ENCODE assay signal across 29 mouse cellular contexts in genomic region chr13:3925632-3926031, GRCm38 (mm10). TPM values are rescaled to one million over a fixed set of nuclear protein-coding genes. Genes with fewer than 3 reads are reported as not detected.
"Had no signal": no experiment of that assay in that cellular context is flagged by ENCODE, and none has a peak within 500 bp of the region (broad histone marks: within the 10 kb centered on the region; RNA-seq: fewer than 3 reads in every experiment).

No protein-coding gene starts in this region.

- H3K27me3 ChIP-seq: heart, embryonic 12.5 days; hindbrain, embryonic 12.5 days; hindbrain, embryonic 15.5 days; kidney, embryonic 15.5 days; limb, embryonic 13.5 days; limb, embryonic 15.5 days; liver, embryonic 12.5 days had no signal

- DNase-seq: gastrocnemius, postnatal 10 days; gastrocnemius, postnatal 25 days; heart, adult 18-20 months; heart, postnatal 10 days; heart, postnatal 4 days; kidney, adult 11 months; kidney, adult 2 months; kidney, adult 9 months; kidney, postnatal 14 days; kidney, postnatal 36 days; layer of hippocampus, adult 9-11 months; layer of hippocampus, postnatal 36 days; left cerebral cortex, postnatal 4 days had no signal

- H3K4me3 ChIP-seq: heart, embryonic 10.5 days; heart, embryonic 12.5 days; hindbrain, embryonic 10.5 days; hindbrain, embryonic 12.5 days; hindbrain, embryonic 15.5 days; kidney, embryonic 15.5 days; limb, embryonic 13.5 days; limb, embryonic 15.5 days; liver, embryonic 12.5 days had no signal

- H3K4me2 ChIP-seq: heart, embryonic 12.5 days; hindbrain, embryonic 12.5 days; hindbrain, embryonic 15.5 days; kidney, embryonic 15.5 days; limb, embryonic 13.5 days; limb, embryonic 15.5 days; liver, embryonic 12.5 days had no signal

- H3K9me3 ChIP-seq: heart, embryonic 10.5 days; heart, embryonic 12.5 days; hindbrain, embryonic 10.5 days; hindbrain, embryonic 12.5 days; hindbrain, embryonic 15.5 days; kidney, embryonic 15.5 days; limb, embryonic 13.5 days; limb, embryonic 15.5 days; liver, embryonic 12.5 days had no signal

- ATAC-seq: hindbrain, postnatal 0 days had no signal

- H3K4me1 ChIP-seq: heart, embryonic 10.5 days; heart, embryonic 12.5 days; hindbrain, embryonic 10.5 days; hindbrain, embryonic 12.5 days; hindbrain, embryonic 15.5 days; kidney, embryonic 15.5 days; limb, embryonic 13.5 days; limb, embryonic 15.5 days; liver, embryonic 12.5 days had no signal

- H3K27ac ChIP-seq: heart, embryonic 10.5 days; hindbrain, embryonic 10.5 days; hindbrain, embryonic 12.5 days; hindbrain, embryonic 15.5 days; hindbrain, postnatal 0 days; kidney, embryonic 15.5 days; kidney, postnatal 0 days; limb, embryonic 13.5 days; limb, embryonic 15.5 days; liver, embryonic 12.5 days; liver, embryonic 14.5 days had no signal

- H3K9ac ChIP-seq: heart, embryonic 12.5 days; hindbrain, embryonic 12.5 days; hindbrain, embryonic 15.5 days; kidney, embryonic 15.5 days; limb, embryonic 13.5 days; limb, embryonic 15.5 days; liver, embryonic 12.5 days; liver, embryonic 14.5 days had no signal

- H3K36me3 ChIP-seq: heart, embryonic 10.5 days; heart, embryonic 12.5 days; hindbrain, embryonic 10.5 days; hindbrain, embryonic 12.5 days; hindbrain, embryonic 15.5 days; kidney, embryonic 15.5 days; limb, embryonic 13.5 days; limb, embryonic 15.5 days; liver, embryonic 12.5 days had no signal

RNA-seq across cellular contexts. Expression of gene Tubal3, which starts 7.6 kb away (rescaled TPM):
- polyA plus RNA-seq: heart, embryonic 10.5 days; heart, embryonic 12.5 days; heart, embryonic 14.5 days; hindbrain, embryonic 12.5 days; hindbrain, postnatal 0 days; kidney, adult 2 months; kidney, embryonic 15.5 days; kidney, postnatal 0 days; limb, embryonic 11.5 days; limb, embryonic 13.5 days; limb, embryonic 15.5 days; liver, adult 2 months; liver, embryonic 12.5 days; liver, embryonic 14.5 days had no signal

RNA-seq across cellular contexts. Expression of gene Ucn3, which starts 19.5 kb away (rescaled TPM):
- polyA plus RNA-seq: heart, embryonic 10.5 days; heart, embryonic 12.5 days; heart, embryonic 14.5 days; heart, embryonic 16.5 days; hindbrain, embryonic 10.5 days; hindbrain, embryonic 12.5 days; hindbrain, embryonic 15.5 days; kidney, adult 2 months; kidney, embryonic 15.5 days; kidney, postnatal 0 days; limb, embryonic 11.5 days; limb, embryonic 15.5 days; liver, adult 2 months; liver, embryonic 12.5 days; liver, embryonic 14.5 days had no signal
